Mouse (Mus musculus): ENCODE data around the gene Elf3.
"Not testable (repeated sequence)": the region's sequence is repeated elsewhere in the genome, so short reads cannot be mapped to it uniquely, and the experiment has no call there.

The Elf3 gene

DNA sequence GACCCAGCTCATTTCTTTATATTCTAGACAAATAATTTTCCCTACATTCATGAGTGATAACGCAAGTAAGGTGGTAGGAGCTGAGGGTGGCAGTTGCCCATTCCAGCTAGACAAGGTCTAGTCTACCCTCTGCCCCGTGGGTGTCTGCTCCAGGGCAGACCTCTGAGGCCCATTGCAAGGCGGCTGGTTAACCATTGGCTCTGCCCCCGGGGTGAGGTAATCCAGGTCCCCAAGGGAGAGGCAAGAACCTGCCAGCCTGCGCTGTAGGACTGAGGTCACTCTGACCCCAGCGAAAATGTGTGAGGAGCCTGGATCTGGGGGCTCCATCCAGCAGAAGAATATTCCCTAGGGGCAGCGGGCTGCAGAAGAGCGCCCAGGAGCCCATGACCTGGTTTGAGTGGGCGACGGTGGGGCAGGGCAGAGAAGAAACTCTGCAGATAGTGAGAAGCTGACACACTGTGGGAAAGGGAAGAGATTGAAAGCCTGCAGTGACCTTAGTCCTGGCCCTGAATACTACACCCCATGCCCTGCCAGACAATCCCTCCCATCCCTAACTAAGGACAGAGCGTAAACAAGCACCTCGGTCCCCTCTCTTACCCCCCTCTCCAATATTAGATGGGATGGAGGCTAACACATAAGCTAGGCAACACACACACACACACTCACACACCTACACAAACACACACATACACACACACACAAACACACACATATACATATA is 21.1 kb downstream of the Elf3 start:
- DNase-seq (ENCODE audit: low spot score in 2 of 2) = no peak

DNA sequence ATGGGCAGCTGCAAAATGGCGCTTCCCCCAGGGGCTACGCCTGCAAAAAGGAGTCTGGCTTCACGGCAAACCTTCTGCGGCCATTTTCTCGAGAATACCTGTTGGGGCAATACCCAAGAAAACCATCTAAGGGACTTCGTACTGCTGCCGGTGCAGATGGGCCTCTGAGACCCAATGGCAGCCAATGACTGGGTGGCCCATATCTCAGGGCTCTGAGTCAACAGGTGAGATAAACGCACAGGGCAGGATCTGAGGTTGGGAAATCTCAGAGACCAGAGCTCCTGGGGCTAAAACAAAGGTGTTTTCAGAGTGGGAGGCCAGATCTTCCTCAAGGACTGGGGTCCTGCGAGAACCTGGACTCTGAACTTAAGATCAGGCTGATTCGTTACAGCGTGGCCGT is 23.6 kb downstream of the Elf3 start:
- no peak for DNase-seq (ENCODE audit: low spot score in 2 of 2)

DNA sequence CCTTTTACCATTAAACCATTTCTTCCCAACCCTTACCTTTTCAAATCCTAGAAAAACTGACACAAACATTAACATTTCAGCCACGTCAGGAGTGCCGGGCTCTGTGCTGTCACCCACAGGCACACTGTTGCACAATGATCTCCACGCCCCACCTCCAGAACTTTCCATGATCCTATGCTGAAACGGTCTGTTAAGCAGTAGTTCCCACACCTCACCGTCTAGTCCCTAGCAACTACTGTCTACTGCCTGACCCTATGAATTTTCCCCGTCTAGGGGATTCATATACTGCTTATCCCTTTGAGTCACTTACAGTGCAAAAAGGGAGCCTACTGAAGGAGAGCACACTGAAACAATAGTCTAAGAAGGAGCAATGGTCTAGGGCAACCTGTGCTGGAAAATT is 24.4 kb downstream of the Elf3 start:
- DNase-seq (ENCODE audit: low spot score in 2 of 2) = no peak

DNA sequence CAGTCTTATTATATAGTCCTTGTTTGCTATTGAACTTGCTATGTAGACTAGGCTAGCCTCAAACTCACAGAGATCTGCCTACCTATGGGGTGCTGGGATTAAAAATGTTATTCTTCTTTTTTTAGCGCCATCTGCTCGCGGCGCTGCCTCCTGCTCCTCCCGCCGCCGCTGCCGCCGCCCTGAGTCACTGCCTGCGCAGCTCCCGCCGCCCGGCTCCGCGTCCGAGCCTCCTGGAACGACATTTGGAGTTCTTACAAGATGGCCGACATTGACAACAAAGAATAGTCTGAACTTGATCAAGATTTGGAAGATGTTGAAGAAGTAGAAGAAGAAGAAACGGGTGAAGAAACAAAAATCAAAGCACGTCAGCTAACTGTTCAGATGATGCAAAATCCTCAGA is 26.5 kb downstream of the Elf3 start:
- DNase-seq (ENCODE audit: low spot score in 2 of 2) = not testable (repeated sequence)

DNA sequence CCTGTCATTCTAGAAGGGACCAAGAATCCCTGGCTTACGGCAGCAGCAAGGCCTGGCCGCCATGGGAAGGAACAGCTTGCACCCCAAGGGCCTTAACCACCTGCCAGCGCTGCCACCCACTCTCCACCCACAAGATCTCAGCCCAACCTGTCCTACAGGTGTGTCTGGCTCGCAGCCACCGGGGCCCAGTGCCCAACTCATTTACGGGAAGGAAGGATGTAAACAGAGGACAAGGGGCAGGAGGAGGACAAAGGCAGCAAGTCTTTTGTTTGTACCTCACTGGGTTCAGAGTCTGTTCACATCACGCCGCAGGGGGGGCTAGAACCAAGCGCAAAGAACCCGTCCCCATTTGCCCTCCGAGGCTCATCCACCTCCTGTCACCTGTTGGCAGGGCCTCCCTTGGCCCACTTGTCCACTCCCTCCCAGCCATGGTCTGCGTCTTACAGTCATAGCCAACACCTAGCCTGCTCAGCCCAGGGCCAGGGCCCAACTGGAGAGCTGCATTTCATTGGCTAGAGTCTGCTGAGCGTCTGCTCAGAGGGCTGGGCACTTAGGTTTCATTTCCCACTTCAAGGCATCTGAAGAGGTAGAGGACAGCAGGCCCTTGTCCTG is 30.9 kb downstream of the Elf3 start:
- no peak for DNase-seq (ENCODE audit: low spot score in 2 of 2)

DNA sequence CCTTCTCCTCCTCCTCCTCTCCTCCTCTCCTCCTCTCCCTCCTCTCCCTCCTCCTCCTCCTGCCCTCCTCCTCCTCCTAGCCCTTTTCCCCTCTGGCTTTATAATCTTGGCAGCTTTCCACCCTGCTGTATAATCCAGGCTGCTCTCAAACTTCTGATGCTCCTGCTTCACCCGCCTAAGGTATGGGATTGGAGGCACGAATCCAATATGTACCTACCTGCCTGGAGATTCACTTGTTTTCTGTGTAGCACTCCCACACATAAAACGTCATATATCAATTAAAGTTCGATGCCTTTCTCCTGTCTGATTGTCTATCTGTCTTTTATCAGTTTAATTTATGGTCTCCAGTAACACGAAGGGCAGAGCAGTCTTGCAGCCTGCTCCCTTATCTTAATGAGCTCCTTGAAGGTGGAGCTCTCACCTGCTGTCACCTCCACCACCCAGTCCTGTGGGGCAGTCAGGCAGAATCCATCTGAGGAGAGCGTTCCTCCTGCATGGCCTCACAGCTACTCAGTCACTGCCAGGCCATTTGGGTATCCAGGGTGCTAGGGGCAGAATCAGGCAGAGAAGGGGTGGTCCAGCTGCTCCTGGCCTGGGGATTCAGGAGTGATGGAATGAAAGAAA is 33.3 kb downstream of the Elf3 start:
- no peak for DNase-seq (ENCODE audit: low spot score in 2 of 2)

DNA sequence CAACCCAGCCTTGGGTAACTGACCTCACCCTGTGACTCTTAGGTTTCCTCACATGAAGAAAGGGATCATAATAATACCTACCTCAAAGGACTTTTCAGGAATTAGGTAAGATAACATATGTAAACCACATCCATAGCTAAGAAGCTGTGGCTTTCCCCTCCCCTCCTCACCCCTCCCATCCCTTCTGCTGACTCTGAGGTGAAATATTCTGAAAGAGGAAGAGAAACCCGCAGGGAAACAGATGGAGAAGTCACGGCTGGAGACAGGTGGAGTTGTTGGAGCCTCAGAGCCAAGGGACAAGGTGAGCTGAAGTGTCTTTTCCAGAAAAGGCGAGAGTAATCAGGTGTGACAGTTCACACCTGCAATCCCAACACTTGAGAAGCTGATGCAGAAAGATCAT is 34.2 kb downstream of the Elf3 start:
- DNase-seq (ENCODE audit: low spot score in 2 of 2) = no peak

DNA sequence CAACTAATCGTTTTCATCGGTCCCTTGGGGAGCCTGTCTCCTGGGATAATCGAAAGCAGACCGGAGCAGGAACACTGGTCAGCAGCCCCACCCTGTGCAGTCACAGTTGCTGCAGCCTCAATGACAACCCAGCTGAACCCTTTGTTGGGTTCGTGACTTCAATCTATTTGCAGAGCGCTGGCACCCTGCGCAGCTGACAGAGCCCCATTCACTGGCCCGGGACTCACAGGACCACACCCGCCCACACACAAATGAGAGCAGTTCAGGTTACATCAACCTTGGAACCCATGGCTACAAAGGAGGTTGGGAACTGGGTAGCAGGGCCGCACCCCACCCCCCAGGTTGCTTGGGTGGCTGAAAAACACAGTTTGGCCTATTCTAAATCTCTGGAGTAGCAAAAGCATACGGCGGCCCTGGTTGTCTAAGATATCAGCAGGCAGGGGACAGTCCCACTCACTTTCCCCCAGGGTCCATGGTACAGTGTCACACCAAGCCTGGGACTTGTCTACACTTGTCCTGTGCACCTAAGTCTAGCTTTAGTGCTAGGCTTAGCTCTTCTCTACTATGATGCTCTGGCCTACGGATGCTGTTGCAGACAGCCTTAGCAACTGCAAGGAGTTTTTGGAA is 40.6 kb downstream of the Elf3 start:
- no peak for DNase-seq (ENCODE audit: low spot score in 2 of 2)

DNA sequence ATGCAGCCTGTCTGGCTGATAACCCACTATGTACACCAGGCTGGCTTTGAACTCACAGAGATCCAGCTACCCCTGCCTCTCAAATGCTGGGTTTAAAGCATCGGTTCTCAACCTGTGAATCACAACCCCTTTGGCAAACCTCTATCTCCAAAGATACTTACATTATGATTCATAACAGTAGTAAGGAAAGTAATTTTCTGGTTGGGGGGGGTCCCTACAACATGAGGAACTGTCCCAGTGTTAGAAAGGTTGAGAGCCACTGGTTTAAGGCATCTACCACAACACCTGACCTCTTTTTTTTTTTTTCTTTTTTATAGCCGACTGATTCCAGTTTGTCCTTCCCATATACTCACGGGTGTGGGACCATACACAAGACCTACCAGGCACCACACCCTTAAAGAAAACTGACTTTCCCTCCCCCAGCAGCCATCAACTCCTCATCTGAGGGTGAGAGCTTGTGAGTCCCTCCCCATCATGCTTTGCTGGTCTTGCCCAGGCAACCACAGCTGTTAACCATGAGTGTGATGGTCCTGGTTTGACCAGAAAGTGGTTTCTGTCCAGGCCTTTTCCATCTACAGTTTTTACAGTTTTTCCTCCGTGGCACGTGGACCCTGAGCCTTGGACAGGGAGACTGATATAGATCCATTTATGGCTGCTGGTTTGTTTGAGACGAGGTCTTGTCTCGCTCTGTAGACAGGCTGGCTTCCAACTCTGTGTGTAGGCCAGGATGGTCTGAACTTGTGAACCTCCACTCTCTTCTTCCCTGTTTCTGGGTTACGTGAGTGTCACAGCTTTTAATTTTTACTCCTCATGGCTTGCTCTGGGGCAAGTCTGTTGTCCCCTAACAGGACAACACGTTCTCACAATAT is 44.4 kb downstream of the Elf3 start:
- DNase-seq (ENCODE audit: low spot score in 2 of 2) = no peak

DNA sequence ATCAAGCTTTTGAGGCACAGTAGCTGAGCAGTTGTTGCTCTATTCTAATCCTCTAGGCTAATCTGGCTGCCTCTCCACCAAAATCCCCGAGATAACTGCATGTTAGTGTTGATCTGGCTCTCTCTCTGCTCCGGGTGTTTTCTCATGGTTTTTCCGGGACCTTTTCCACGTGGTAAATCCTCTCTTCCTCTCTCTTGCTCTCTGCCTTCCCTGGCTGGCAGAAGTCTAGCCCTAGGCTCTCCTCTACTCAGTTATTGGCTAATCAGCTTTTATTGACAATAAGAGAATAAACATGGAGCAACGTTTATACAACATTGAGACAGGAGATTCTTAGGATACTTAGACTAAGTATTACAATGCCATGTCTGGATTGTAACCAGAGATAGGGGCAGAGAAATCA is 47.9 kb downstream of the Elf3 start:
- DNase-seq (ENCODE audit: low spot score in 2 of 2) = no peak

DNA sequence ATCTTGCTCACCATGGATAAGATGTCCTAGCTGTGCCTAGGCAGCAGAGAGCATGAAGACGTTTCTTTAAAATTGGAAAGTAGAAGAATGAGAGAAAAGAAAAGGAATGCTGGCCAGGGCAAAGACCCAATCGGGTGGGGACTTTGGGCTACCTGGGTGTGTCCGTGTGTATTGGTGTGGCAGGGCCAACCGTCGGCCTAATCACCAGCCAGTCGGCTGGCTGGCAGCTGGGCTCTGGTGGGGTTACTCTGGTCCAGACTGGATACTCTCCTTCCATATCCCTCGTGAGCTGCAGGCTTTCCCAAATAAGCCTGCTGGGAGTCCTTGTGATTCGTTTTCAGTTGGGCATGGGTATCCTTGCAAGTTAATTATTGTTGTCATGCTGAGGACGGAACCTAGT is 49.7 kb downstream of the Elf3 start:
- DNase-seq (ENCODE audit: low spot score in 2 of 2) = no peak

DNA sequence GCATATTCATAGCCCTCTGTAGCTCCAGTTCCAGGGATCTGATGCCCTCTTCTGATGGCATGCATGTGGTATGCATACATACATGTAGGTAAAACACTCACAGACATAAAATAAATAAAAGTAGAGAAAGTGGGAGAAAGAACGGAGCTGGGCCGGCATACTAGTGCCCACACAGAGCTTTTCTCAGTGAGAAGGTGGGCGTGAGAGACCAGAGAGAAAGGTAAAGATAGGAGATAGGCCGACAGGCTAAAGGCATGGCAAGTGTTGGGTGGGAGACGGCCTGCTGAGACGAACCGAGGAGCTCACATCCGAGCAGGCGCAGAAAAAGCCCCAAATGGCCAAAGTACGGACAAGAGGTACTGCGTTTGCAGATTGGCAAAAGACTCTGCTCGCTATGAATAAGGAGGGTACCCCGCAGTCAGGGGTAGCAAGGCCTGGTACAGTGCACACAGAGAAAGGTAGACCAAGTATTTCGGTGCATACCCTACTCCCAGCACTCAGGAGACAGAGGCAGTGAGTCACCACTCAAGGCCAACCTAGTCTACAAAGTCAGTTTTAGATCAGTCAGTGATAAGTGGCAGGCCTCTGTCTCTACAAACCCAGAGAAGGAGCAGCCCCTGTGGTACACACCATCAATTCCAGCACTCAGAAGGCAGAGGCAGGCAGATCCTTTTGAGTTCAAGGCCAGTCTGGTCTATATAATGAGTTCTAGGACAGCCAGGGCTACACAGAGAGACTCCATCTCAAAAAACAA is 51.6 kb downstream of the Elf3 start:
- no peak for DNase-seq (ENCODE audit: low spot score in 2 of 2)

DNA sequence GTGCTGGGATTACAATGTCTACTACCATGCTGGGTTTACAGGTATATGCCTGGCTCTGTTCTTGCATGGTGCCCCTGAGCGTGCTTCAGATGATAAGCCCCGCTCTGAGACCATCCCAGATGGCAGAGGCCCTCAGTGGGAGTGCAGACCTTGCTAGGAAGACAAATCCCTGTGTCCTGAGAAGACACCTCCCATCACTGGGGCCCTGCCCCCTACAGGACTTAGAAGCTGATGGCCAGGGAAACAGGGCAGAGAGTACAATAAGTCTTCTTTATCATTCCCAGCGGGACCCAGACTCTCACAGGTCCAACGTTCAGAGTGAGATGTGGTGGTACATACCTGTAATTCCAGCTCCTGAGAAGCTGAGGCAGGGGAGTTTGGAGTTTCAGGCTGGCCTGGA is 53.1 kb downstream of the Elf3 start:
- no peak for DNase-seq (ENCODE audit: low spot score in 2 of 2)

DNA sequence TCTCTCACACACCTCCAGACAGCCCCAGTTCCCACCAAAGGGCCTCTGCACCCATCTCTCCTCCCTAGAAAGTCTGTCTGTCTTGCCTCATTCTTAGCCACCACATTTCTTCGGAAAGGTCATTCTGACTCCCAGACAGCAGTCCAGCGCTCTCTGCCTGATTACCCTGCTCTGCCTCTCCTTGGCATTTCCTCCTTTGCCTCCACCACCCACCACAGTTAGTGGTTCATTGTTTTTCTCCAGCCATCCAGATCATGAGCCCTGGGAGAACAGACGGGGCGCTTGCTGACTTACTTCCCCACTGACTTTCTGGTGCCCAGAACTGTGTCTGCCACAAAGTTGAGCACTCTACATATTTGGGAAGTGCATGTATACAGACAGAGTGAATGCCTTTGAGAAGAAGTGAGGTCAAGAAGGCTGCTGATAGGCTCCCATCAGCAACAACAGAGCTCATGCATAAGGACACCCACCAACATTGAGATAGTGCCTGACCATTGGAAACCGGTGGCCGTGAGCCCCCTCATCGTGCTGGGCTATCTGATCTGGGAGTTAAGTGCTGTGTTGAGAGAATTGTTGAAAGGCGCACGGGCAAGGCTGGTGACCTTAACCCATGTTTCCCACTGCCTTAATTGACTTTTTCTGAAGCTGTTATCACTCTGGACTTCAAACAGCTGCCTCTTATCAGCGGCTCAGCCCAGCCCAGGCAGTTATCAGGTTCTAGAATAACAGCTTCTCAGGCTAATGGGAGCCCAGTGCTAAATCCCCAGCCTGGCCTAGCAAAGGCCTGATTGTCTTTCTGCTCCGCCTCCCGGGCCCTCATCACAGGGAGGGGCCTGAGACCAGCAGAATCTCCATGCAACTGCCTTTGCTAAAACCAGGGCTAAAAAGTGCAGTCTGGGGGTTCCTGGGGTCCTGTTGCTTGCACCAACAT is 53.9 kb downstream of the Elf3 start:
- no peak for DNase-seq (ENCODE audit: low spot score in 2 of 2)

All from frontal cortex, postnatal 10 days (tissue).